Mouse (Mus musculus) neural tube, embryonic 13.5 days (tissue): ENCODE results near the gene Card10. TPM values are rescaled to one million over a fixed set of nuclear protein-coding genes. Genes with fewer than 3 reads are reported as not detected.

ENCODE experiments used
- ATAC-seq: fragments of 200-750 bp; cut with Nextera tagmentation; 2 replicates; pipeline ENCODE4 v1.8.0; 2017; ENCODE audit warnings: low read depth, mild to moderate bottlenecking, moderate TSS enrichment, moderate library complexity
- H3K27ac ChIP-seq: fragments of 300-500 bp; sonication (generic); replicated peaks from 2 replicates; pipeline ENCODE4 v1.5.1; 2015; ENCODE audit warnings: moderate library complexity, mild to moderate bottlenecking, inconsistent platforms
- H3K27me3 ChIP-seq: fragments of 300-500 bp; sonication (generic); 2 replicates; pipeline ENCODE4 v1.6.1; 2015; ENCODE audit warnings: mild to moderate bottlenecking, inconsistent platforms
- H3K36me3 ChIP-seq: fragments of 300-500 bp; sonication (generic); 2 replicates; pipeline ENCODE4 v1.6.1; 2015; ENCODE audit warnings: mild to moderate bottlenecking, inconsistent platforms
- H3K4me1 ChIP-seq: fragments of 300-500 bp; sonication (generic); replicated peaks from 2 replicates; pipeline ENCODE4 v1.6.1; 2015; ENCODE audit warnings: inconsistent platforms
- H3K4me2 ChIP-seq: fragments of 300-500 bp; sonication (generic); 2 replicates; pipeline ENCODE4 v1.6.1; 2015; ENCODE audit warnings: inconsistent platforms, mild to moderate bottlenecking, moderate library complexity
- H3K4me3 ChIP-seq: fragments of 300-500 bp; sonication (generic); 2 replicates; pipeline ENCODE4 v1.5.1; 2015; ENCODE audit warnings: mild to moderate bottlenecking, inconsistent platforms
- H3K9ac ChIP-seq: fragments of 300-500 bp; sonication (generic); 2 replicates; pipeline ENCODE4 v1.6.1; 2015; ENCODE audit warnings: moderate library complexity, mild to moderate bottlenecking, inconsistent platforms
- H3K9me3 ChIP-seq: fragments of 300-500 bp; sonication (generic); 2 replicates; pipeline ENCODE4 v1.6.1; 2016; ENCODE audit warnings: inconsistent platforms
- WGBS: fragments of 180-500 bp; shearing (Covaris S2); methylation state at CpG from one replicate; pipeline ENCODE4 v1.1.7; 2015; 5-methylcytosine and 5-hydroxymethylcytosine counted together
- polyA plus RNA-seq: library from polyadenylated mRNA; unstranded; fragments of >200 nt; fragmentation: Nextera tagmentation; extraction: Ambion mirVana; gene quantifications from 2 replicates; pipeline ENCODE4 v1.2.1, GENCODE M21; 2015

The Card10 gene
- polyA plus RNA-seq, 1 experiment from 2014 or later, result 1.7 TPM

- Histone ChIP-seq H3K36me3 (no peaks in the 10 kb centered on the region), H3K4me1 (peaks cover 10% of the 10 kb centered on the region; the same call in 1 of the 2 replicates), H3K27ac (no peak overlapping the region), H3K9me3 (no peaks in the 10 kb centered on the region), H3K27me3 (peaks cover 20% of the 10 kb centered on the region), H3K9ac (no peak overlapping the region), H3K4me2 (no peak overlapping the region), H3K4me3 (no peak overlapping the region)
- WGBS, result 66% methylated on average over 9 of the region's 9 CpGs
- ATAC-seq, result no peak
Observed at GRCm38 (mm10) chr15:78809739-78810138, 6.9 kb upstream of the Card10 start.

DNA sequence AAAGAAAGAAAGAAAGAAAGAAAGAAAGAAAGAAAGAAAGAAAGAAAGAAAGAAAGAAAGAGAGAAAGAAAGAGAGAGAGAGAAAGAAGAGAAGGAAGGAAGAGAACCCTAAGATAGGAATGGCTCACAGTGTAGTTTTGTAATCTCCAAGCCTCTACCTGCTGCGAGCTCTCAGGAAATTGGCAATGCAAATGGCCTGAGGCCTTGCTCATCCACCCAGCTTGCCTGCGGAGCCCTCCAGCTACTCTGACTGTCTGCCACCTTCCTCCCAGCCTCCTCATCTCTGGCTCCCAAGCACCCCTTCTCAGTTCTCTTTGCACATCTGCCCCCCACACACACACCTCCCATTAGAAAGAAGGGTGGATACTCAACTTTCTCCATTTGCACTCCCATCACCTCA, 6.1 kb upstream of the Card10 start:
- 85% methylated on average over 2 of the region's 2 CpGs for WGBS
- ATAC-seq, result no peak

DNA sequence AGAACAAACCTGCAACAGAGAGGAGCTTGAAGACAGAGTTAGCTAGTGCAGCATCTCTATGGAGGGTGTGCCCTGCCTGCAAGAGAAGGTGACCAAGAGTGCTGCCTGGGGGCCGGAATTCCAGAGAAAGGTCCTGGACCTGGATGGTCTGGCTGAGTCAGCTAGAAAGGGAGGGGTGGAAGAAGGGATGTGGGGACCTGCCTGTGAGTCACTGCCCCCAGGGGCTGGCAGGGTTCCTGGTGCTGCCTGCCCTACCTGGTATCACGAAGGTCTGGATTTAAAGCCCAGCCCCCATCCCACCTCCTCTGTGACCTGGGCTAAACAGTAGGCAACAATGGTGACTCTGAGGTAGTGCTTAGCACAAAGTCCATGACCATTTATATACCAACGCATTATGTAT, 4.3 kb upstream of the Card10 start:
- Histone ChIP-seq H3K9me3 (no peaks in the 10 kb centered on the region), H3K36me3 (no peaks in the 10 kb centered on the region), H3K27ac (no peak overlapping the region), H3K9ac (no peak overlapping the region), H3K4me2 (no peak overlapping the region), H3K27me3 (peaks cover 46% of the 10 kb centered on the region), H3K4me1 (peaks cover 31% of the 10 kb centered on the region), H3K4me3 (no peak overlapping the region)
- no peak for ATAC-seq
- WGBS, result 86% methylated on average over 3 of the region's 3 CpGs

More for the DNA sequence above, 6.1 kb upstream of the Card10 start:
- Histone ChIP-seq H3K4me3 (no peak overlapping the region), H3K36me3 (no peaks in the 10 kb centered on the region), H3K4me1 (peaks cover 13% of the 10 kb centered on the region; the same call in 1 of the 2 replicates), H3K9me3 (no peaks in the 10 kb centered on the region), H3K27ac (no peak overlapping the region), H3K9ac (no peak overlapping the region), H3K4me2 (no peak overlapping the region), H3K27me3 (peaks cover 27% of the 10 kb centered on the region)

DNA sequence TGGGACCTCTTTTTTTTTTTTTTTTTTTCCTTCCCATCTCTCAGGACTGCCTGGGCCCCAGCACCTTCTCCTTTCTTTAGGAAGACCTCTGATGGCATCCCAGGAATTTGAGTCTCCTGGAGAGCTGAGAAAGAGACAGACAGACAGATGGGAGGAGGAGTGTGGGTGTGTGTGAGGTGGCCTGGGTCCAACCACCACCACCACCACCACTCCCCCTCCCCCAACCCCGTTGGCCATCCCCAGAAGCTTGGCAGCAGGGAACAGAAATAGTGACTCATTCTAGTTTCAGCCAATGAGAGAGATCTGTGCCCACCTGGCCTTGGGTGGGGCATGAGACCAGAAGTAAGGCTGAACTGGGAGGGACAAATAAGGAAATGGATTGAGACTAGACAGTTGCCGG, 3.8 kb upstream of the Card10 start:
- 48% methylated on average over 2 of the region's 2 CpGs for WGBS
- H3K27ac ChIP-seq, result no peak overlapping the region
- peaks cover 51% of the 10 kb centered on the region for H3K27me3 ChIP-seq
- no peak overlapping the region for H3K9ac ChIP-seq
- no peaks in the 10 kb centered on the region for H3K9me3 ChIP-seq
- peaks cover 36% of the 10 kb centered on the region for H3K4me1 ChIP-seq
- ATAC-seq, result no peak
- no peak overlapping the region for H3K4me3 ChIP-seq
- no peaks in the 10 kb centered on the region for H3K36me3 ChIP-seq
- H3K4me2 ChIP-seq, result no peak overlapping the region

DNA sequence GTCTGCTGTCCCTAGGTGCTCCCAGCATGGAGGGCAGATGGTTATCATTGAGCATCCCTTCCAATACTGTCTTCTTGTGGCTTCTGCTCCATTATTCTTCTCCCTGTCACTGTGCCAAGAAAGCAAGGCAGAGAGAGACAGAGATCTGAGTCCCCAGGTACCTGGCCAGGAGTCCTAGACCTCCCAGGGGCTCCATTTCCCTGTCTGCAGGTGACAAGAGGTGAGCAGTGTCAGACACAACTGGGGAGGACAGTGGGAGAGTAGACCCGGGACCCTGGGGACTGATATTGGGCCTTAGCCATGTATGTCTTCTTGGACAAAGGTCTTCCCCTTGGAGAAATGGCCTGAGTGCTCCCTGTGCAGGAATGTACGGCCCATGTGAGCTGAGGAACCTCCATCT, 2.5 kb upstream of the Card10 start:
- WGBS, result 84% methylated on average over 2 of the region's 2 CpGs
- H3K4me1 ChIP-seq, result peaks cover 35% of the 10 kb centered on the region
- H3K9ac ChIP-seq, result no peak overlapping the region
- H3K27ac ChIP-seq, result no peak overlapping the region
- H3K9me3 ChIP-seq, result no peaks in the 10 kb centered on the region
- no peak for ATAC-seq
- no peak overlapping the region for H3K4me2 ChIP-seq
- peaks cover 64% of the 10 kb centered on the region for H3K27me3 ChIP-seq
- H3K4me3 ChIP-seq, result no peak overlapping the region
- no peaks in the 10 kb centered on the region for H3K36me3 ChIP-seq

DNA sequence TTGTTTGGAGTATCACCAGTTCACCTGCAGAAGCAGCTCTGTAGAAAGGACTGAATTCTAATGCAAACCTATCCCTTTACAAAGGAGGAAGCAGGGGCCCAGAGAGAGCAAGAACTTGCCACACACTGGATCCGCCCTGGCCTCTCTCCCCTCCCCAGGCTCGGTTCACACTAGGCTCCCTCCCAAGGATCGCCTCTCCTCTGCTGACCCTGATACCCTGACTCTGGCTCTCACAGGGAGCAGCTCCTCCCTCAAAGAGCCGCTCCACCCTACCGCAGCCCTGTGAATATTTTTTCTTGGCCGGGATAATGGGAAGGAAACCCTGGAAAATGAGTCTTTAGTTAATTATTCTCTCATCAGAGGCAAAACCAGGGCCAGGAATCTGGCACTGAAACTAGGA, 1.5 kb upstream of the Card10 start:
- Histone ChIP-seq H3K27me3 (peaks cover 65% of the 10 kb centered on the region), H3K9me3 (no peaks in the 10 kb centered on the region), H3K4me1 (peaks cover 30% of the 10 kb centered on the region), H3K36me3 (no peaks in the 10 kb centered on the region), H3K4me3 (no peak overlapping the region), H3K4me2 (no peak overlapping the region), H3K9ac (no peak overlapping the region), H3K27ac (no peak overlapping the region)
- no peak for ATAC-seq
- WGBS, result 8% methylated on average over 6 of the region's 6 CpGs

- H3K27ac ChIP-seq, result no peak overlapping the region
- peaks cover 33% of the 10 kb centered on the region for H3K4me1 ChIP-seq
- no peak for ATAC-seq
- peaks cover 66% of the 10 kb centered on the region for H3K27me3 ChIP-seq
- no peak overlapping the region for H3K4me3 ChIP-seq
- H3K36me3 ChIP-seq, result no peaks in the 10 kb centered on the region
- no peak overlapping the region for H3K9ac ChIP-seq
- no peak overlapping the region; the same call in 1 of the 2 replicates for H3K4me2 ChIP-seq
- H3K9me3 ChIP-seq, result no peaks in the 10 kb centered on the region
- 3% methylated on average over 8 of the region's 8 CpGs for WGBS
Observed at GRCm38 (mm10) chr15:78803499-78803900, 658 bp upstream of the Card10 start.

DNA sequence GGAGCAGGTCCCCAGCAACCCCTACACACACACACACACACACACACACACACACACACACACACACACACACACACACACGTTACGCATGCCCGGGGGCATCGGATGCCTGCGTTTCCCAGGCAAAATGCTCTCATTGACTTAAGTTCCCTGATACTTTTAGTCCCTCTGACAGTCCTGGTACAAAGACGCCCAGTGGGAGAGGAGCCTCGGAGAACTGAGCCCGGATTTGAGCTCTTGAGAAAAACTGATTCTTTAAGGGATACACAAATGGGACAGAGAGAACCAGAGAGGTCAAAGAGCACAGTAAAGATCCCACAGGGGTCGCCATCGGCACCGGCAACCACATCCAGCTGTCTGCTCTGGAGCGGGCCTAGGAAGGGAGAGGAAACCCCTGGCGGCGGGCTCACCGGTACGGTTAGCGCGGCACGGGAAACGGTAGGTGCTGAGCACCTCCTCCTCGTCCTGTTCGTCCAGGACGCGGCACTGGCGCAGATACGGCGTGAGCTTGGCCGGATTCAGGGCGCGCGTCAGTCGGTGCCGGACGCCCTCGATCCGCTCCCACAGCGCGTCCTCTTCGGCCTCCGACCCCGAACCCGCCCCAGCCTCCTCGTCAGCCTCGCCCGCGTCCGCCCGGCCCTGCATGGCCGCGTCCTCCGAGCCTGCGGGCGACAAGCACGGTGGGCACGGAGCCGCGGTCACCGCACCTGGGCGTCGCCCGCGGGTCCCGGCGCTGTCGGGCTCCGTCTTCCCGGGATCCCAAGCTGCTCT, 686 bp downstream of the Card10 start:
- 0 out of 2 replicates have a peak, but pooled peaks have one; percentile 21 for ATAC-seq
- H3K4me2 ChIP-seq, result peak overlapping the region; percentile 78
- peak overlapping the region; percentile 70 for H3K9ac ChIP-seq
- no peak overlapping the region for H3K27ac ChIP-seq
- peaks cover 33% of the 10 kb centered on the region for H3K4me1 ChIP-seq
- H3K9me3 ChIP-seq, result no peaks in the 10 kb centered on the region
- H3K27me3 ChIP-seq, result peaks cover 78% of the 10 kb centered on the region
- H3K4me3 ChIP-seq, result peak overlapping the region; percentile 49
- 4% methylated on average over 60 of the region's 67 CpGs for WGBS
- no peaks in the 10 kb centered on the region for H3K36me3 ChIP-seq

GRCm38 (mm10) chr15:78801571-78801970, 1.3 kb downstream of the Card10 start:
- peak overlapping the region; percentile 78 for H3K4me2 ChIP-seq
- H3K36me3 ChIP-seq, result no peaks in the 10 kb centered on the region
- 0 out of 2 replicates have a peak overlapping the region, but pooled peaks have one; percentile 70 for H3K9ac ChIP-seq
- WGBS, result 66% methylated on average over 9 of the region's 9 CpGs
- ATAC-seq, result no peak
- peaks cover 75% of the 10 kb centered on the region for H3K27me3 ChIP-seq
- H3K27ac ChIP-seq, result no peak overlapping the region
- H3K4me1 ChIP-seq, result peaks cover 35% of the 10 kb centered on the region
- peak overlapping the region; percentile 49 for H3K4me3 ChIP-seq
- no peaks in the 10 kb centered on the region for H3K9me3 ChIP-seq

- H3K27me3 ChIP-seq, result peaks cover 52% of the 10 kb centered on the region
- no peaks in the 10 kb centered on the region for H3K36me3 ChIP-seq
- no peak for ATAC-seq
- H3K9ac ChIP-seq, result no peak overlapping the region
- H3K4me3 ChIP-seq, result no peak overlapping the region
- WGBS, result 46% methylated on average over 20 of the region's 21 CpGs
- H3K9me3 ChIP-seq, result no peaks in the 10 kb centered on the region
- H3K4me1 ChIP-seq, result peaks cover 38% of the 10 kb centered on the region
- no peak overlapping the region for H3K27ac ChIP-seq
- H3K4me2 ChIP-seq, result no peak overlapping the region
Observed at GRCm38 (mm10) chr15:78799029-78799428, 3.8 kb downstream of the Card10 start.

DNA sequence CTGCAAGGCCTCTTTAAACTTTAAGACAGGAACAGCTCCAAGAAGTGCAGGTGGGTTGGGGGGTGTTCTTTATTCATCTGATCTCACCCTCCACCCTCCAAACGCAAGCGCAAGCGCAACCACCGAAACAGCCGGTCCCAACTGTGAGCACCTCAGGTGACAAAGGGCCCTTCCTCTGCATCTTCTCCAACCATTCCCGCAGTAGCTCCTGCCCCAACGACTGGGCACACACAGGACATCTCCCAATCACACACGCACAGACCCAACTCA, 5.8 kb downstream of the Card10 start:
- H3K27ac ChIP-seq, result no peak overlapping the region
- H3K4me1 ChIP-seq, result peaks cover 18% of the 10 kb centered on the region
- no peak overlapping the region for H3K9ac ChIP-seq
- no peaks in the 10 kb centered on the region for H3K36me3 ChIP-seq
- no peak for ATAC-seq
- no peaks in the 10 kb centered on the region for H3K9me3 ChIP-seq
- H3K27me3 ChIP-seq, result peaks cover 32% of the 10 kb centered on the region
- 87% methylated on average over 8 of the region's 8 CpGs for WGBS
- no peak overlapping the region for H3K4me2 ChIP-seq
- no peak overlapping the region for H3K4me3 ChIP-seq

DNA sequence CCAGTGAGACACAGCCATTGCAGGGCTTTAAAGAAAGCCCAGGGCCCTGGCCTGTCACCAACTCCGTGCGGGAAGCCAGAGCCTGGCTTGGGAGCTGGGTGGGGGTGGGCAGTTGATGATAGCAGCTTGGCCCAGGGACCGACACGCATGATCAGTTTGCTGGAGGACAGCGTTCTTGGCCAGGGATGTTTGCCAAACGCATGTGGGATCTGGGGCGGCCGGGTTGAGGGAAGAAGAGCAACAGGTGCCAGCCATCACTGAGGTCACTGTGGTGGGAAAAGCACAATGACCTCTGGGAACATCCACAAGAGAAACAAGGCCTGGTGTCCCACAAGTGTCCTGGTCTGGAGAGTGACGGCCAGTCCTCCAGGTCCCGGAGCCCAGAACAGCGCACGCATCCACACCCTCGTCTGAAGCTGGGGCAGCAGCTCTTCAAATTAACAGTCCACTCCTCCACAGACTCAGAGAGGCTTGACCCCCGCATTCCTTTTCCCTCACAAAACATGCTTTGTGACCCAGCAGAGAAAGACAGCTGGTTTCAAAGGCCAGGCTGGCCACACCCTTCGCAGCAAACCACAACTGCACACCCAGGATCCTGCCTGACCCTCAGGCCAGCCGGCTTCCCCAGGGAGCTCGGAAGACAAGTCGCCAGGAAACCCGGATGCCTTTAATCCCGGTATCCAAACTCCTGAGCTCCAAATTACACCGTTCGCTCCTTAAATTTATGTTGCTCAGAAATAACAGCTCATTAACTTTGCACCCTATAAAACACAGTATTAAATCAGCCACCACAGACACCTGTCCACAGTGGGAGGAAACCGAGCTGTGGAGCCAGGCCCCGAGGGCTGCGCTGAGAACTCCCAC, 6.4 kb downstream of the Card10 start:
- Histone ChIP-seq H3K36me3 (no peaks in the 10 kb centered on the region), H3K27ac (no peak overlapping the region), H3K9ac (no peak overlapping the region), H3K4me1 (peaks cover 12% of the 10 kb centered on the region; the same call in 1 of the 2 replicates), H3K27me3 (peaks cover 26% of the 10 kb centered on the region), H3K4me3 (no peak overlapping the region), H3K4me2 (no peak overlapping the region), H3K9me3 (no peaks in the 10 kb centered on the region)
- no peak for ATAC-seq
- WGBS, result 41% methylated on average over 25 of the region's 25 CpGs
